Mouse (Mus musculus): ENCODE data around the gene Castor1.

The Castor1 gene

GRCm38 (mm10) chr11:4207655-4208054, 10.4 kb upstream of the Castor1 start:
- no peak for DNase-seq

- DNase-seq, result no peak
Measured at GRCm38 (mm10) chr11:4209556-4209955, 8.5 kb upstream of the Castor1 start.

GRCm38 (mm10) chr11:4210786-4211185, 7.2 kb upstream of the Castor1 start:
- DNase-seq, result no peak

GRCm38 (mm10) chr11:4213107-4213506, 4.9 kb upstream of the Castor1 start:
- no peak for DNase-seq

- no peak for DNase-seq
Measured at GRCm38 (mm10) chr11:4214572-4214971, 3.5 kb upstream of the Castor1 start.

GRCm38 (mm10) chr11:4215061-4215460, 3.0 kb upstream of the Castor1 start:
- no peak for DNase-seq

- DNase-seq, result peak; percentile 88
Measured at GRCm38 (mm10) chr11:4216248-4217000, 1.6 kb upstream of the Castor1 start.

- no peak for DNase-seq
Measured at GRCm38 (mm10) chr11:4218637-4219036, 612 bp downstream of the Castor1 start.

GRCm38 (mm10) chr11:4219317-4219751, 1.3 kb downstream of the Castor1 start:
- DNase-seq, result peak; percentile 94

- no peak for DNase-seq
Measured at GRCm38 (mm10) chr11:4219908-4220307, 1.9 kb downstream of the Castor1 start.

GRCm38 (mm10) chr11:4220443-4221400, 2.7 kb downstream of the Castor1 start:
- DNase-seq, result peak; percentile 89

- DNase-seq, result no peak
Measured at GRCm38 (mm10) chr11:4222046-4222950, 4.3 kb downstream of the Castor1 start.

GRCm38 (mm10) chr11:4223393-4224188, 5.6 kb downstream of the Castor1 start:
- DNase-seq, result no peak

- DNase-seq, result no peak
Measured at GRCm38 (mm10) chr11:4224223-4224622, 6.2 kb downstream of the Castor1 start.

GRCm38 (mm10) chr11:4226569-4227325, 8.7 kb downstream of the Castor1 start:
- DNase-seq, result no peak

GRCm38 (mm10) chr11:4228463-4228862, 10.4 kb downstream of the Castor1 start:
- DNase-seq, result no peak

- DNase-seq, result no peak
Measured at GRCm38 (mm10) chr11:4229841-4230240, 11.8 kb downstream of the Castor1 start.

- no peak for DNase-seq
Measured at GRCm38 (mm10) chr11:4231435-4231834, 13.4 kb downstream of the Castor1 start.

GRCm38 (mm10) chr11:4232644-4233043, 14.6 kb downstream of the Castor1 start:
- no peak for DNase-seq

- DNase-seq, result no peak
Measured at GRCm38 (mm10) chr11:4235052-4235655, 17.1 kb downstream of the Castor1 start.

Data from lung, postnatal 36 days (tissue).